Mouse (Mus musculus): Measurements from ENCODE around the gene Wfdc9.

DNA sequence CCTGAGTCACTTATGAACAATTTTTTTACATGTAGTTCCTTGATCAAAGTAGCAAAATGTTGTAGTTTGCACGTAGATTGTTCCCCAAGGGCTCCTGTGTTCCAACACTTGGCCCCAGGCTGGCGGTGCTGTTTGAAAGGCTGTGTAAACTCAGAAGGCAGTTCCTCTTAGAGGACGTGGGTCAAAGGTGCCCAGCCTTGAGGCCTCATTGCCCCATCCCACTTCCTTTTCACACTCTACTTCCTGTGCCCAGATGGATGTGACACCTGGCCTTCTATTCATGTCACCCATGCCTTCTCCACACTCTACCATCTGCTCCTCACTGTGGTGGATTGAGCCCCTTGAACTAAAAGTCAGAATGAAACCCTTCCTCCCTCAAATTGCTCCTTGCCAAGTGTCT is 23.5 kb upstream of the Wfdc9 start:
- TF ChIP-seq EP300 (IDR thresholded peaks at IDR 0.05) (no peak), CTCF (IDR thresholded peaks at IDR 0.05) (no peak)

Data from lung, postnatal 0 days (tissue).